Mouse (Mus musculus) heart, adult 2 months (tissue): ENCODE measurements at regions not wholly inside any gene's neighbourhood (a gene's known extent, or its start where the extent isn't known, plus 50 kb on each side); places are given as distances from the start of the nearest gene placed in this dataset.

Experiments
- CTCF ChIP-seq: fragments of 200-600 bp; IDR thresholded peaks from 2 replicates; pipeline ENCODE4 v1.8.1; 2022; ENCODE audit warnings: antibody characterized with exemption, mild to moderate bottlenecking, moderate library complexity
- EP300 ChIP-seq: fragments of 200-500 bp; IDR thresholded peaks from 2 replicates; pipeline ENCODE4 v1.6.1; 2011; ENCODE audit warnings: low read depth, low read length, control low read depth; ENCODE audit not compliant: insufficient read depth
- POLR2A ChIP-seq: fragments of 200-500 bp; IDR thresholded peaks from 2 replicates; pipeline ENCODE4 v1.6.1; 2011; ENCODE audit warnings: mild to moderate bottlenecking, low read depth, low read length, control low read depth; ENCODE audit not compliant: insufficient read depth

GRCm38 (mm10) chr14:53614341-53614740 is 639.6 kb downstream of the Dad1 start:
- TF ChIP-seq EP300 (no peak), CTCF (no peak), POLR2A (no peak)
